Mouse (Mus musculus) heart, adult 2 months (tissue): ENCODE measurements around the gene Tsen2. TPM values are rescaled to one million over a fixed set of nuclear protein-coding genes. Genes with fewer than 3 reads are reported as not detected.

Source experiments
- DNase-seq, 2 experiments: peaks; one replicate each; pipeline ENCODE4 v3.0.0; 2021
- H3K27ac ChIP-seq: fragments of 200-600 bp; 2 replicates; pipeline ENCODE4 v1.8.1; 2022
- H3K27me3 ChIP-seq: fragments of 200-500 bp; 2 replicates; pipeline ENCODE4 v1.6.1; 2012; ENCODE audit warnings: mild to moderate bottlenecking, low read length, inconsistent platforms, mixed read lengths; ENCODE audit not compliant: control insufficient read depth, insufficient read depth
- H3K36me3 ChIP-seq: fragments of 200-500 bp; 2 replicates; pipeline ENCODE4 v1.6.1; 2012; ENCODE audit warnings: low read length, inconsistent platforms; ENCODE audit not compliant: control insufficient read depth, insufficient read depth
- H3K4me1 ChIP-seq: fragments of 200-500 bp; 2 replicates; pipeline ENCODE4 v1.6.1; 2011; ENCODE audit warnings: low read length; ENCODE audit not compliant: control insufficient read depth, insufficient read depth
- H3K4me3 ChIP-seq: fragments of 200-600 bp; 2 replicates; pipeline ENCODE4 v1.8.1; 2022
- H3K79me2 ChIP-seq: fragments of 200-500 bp; replicated peaks from 2 replicates; pipeline ENCODE4 v1.6.1; 2012; ENCODE audit warnings: mild to moderate bottlenecking, inconsistent platforms, low read length, moderate library complexity, mixed read lengths; ENCODE audit not compliant: control insufficient read depth, insufficient read depth
- H3K9ac ChIP-seq: fragments of 200-500 bp; 2 replicates; pipeline ENCODE4 v1.6.1; 2012; ENCODE audit warnings: low read depth, mild to moderate bottlenecking, control low read depth, inconsistent platforms, low read length, mixed read lengths
- CTCF ChIP-seq: fragments of 200-600 bp; IDR thresholded peaks from 2 replicates; pipeline ENCODE4 v1.8.1; 2022; ENCODE audit warnings: antibody characterized with exemption, mild to moderate bottlenecking, moderate library complexity
- EP300 ChIP-seq: fragments of 200-500 bp; IDR thresholded peaks from 2 replicates; pipeline ENCODE4 v1.6.1; 2011; ENCODE audit warnings: low read depth, low read length, control low read depth; ENCODE audit not compliant: insufficient read depth
- POLR2A ChIP-seq: fragments of 200-500 bp; IDR thresholded peaks from 2 replicates; pipeline ENCODE4 v1.6.1; 2011; ENCODE audit warnings: mild to moderate bottlenecking, low read depth, low read length, control low read depth; ENCODE audit not compliant: insufficient read depth
- WGBS: fragments of 180-500 bp; shearing (Covaris S2); methylation state at CpG from one replicate; pipeline ENCODE4 v1.1.7; 2018; 5-methylcytosine and 5-hydroxymethylcytosine counted together
- intact Hi-C: fragments of 180-260 bp; cut with DNase I; formaldehyde crosslinking; loops from one replicate; pipeline ENCODE4 v1.15.1; 2025
- polyA plus RNA-seq: library from polyadenylated mRNA; depleted of rRNA; stranded (reverse); fragments of >200 nt; gene quantifications from 2 replicates; pipeline ENCODE4 v1.2.3, GENCODE M21; 2012
- total RNA-seq, 2 experiments: library from RNA; stranded (reverse); gene quantifications; 2 replicates each; pipeline ENCODE4 v1.2.3; 2021

Tsen2 gene
- total and polyA plus RNA-seq, 3 experiments = 3.9 to 7.2 (median 6.1) TPM

DNA sequence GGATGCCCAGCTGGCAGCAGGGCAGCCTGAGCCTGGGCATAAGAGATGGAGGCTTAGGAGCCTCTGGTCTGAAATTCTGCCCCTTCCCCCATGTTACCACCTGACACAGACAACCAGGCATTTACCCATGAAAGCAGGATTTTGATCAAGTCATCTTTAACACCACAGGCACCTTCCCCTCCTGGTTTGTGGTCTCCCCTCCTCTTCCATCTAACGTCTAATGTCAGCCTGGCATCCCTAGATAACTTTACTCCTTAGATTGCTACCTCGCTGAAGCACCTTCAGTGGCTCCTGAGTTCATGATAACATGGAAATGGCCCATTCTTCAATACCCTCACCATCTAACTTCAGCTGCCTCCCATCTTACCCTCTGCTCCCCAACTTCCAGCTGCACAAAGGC lies 26.1 kb upstream of the Tsen2 start:
- H3K4me1 ChIP-seq = peaks cover 8% of the 10 kb centered on the region
- no peak overlapping the region for H3K4me3 ChIP-seq
- WGBS = 89% methylated on average over 2 of the region's 2 CpGs
- TF ChIP-seq EP300 = no peak
- TF ChIP-seq CTCF = no peak
- TF ChIP-seq POLR2A = no peak
- H3K36me3 ChIP-seq = no peaks in the 10 kb centered on the region
- H3K79me2 ChIP-seq = no peaks in the 10 kb centered on the region
- intact Hi-C loops = no loop called here
- H3K27me3 ChIP-seq = no peaks in the 10 kb centered on the region
- H3K27ac ChIP-seq = no peak overlapping the region
- DNase-seq = no peak
- no peak overlapping the region for H3K9ac ChIP-seq

DNA sequence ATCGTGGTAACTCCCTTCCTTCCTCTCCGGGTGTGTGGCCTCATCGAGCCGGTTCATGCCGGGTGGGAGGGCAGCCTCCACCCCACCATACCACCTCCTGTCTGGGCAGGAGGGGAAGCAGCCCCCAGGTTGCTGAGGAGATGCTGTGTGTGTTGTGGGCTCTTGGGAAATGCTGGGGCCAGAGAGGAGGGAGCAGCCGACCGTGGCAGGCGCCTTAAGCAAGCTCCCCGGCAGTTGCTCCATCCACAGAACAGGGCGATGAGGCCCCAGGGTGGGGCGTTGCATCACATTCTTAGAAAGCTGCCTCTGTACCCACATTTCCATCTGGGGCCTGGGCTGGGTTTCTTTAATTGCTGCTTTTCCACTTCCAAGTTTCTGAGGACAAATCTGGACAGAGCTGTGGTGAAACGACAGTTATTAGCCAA lies 25.2 kb upstream of the Tsen2 start:
- intact Hi-C loops = no loop called here
- no peak overlapping the region for H3K27ac ChIP-seq
- no peak for TF ChIP-seq CTCF
- TF ChIP-seq POLR2A = no peak
- TF ChIP-seq EP300 = no peak

DNA sequence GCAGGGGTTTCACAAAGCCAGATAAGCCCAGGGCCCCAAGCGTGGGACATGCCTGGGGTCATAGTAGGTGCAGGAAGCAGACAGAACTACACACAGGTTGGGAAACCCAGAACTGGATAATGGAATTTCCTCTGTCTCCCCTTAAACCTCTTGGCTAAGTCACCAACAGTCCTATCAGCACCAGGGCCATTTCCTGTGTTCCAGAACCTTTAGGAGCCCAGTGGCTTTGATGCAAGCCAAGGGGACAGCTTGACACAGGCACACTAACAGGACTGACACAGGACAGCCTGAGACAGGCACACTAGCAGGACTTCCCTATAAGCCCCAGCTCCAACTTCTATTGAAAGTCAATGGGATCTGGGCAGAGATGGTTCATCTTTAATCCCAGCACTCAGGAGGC lies 22.5 kb upstream of the Tsen2 start:
- TF ChIP-seq CTCF (no peak), EP300 (no peak), POLR2A (no peak)
- Histone ChIP-seq H3K4me3 (no peak overlapping the region), H3K4me1 (peaks cover 14% of the 10 kb centered on the region), H3K9ac (no peak overlapping the region), H3K79me2 (no peaks in the 10 kb centered on the region), H3K27me3 (no peaks in the 10 kb centered on the region), H3K36me3 (no peaks in the 10 kb centered on the region), H3K27ac (peak overlapping the region; percentile 65)
- 46% methylated on average over 1 of the region's 1 CpGs for whole genome bisulfite sequencing
- intact Hi-C loops = loop anchor here (5.0 kb wide), 2 partner anchors 90 to 255 kb away; no protein-coding TSS in a partner anchor
- no peak for DNase-seq

More for the DNA sequence above, 25.2 kb upstream of the Tsen2 start:
- Histone ChIP-seq H3K4me3 (no peak overlapping the region), H3K79me2 (no peaks in the 10 kb centered on the region), H3K27me3 (no peaks in the 10 kb centered on the region), H3K9ac (no peak overlapping the region), H3K4me1 (peaks cover 14% of the 10 kb centered on the region), H3K36me3 (no peaks in the 10 kb centered on the region)
- WGBS = 43% methylated on average over 12 of the region's 12 CpGs
- peak in 1 of 2 experiments; percentile 48 for DNase-seq

DNA sequence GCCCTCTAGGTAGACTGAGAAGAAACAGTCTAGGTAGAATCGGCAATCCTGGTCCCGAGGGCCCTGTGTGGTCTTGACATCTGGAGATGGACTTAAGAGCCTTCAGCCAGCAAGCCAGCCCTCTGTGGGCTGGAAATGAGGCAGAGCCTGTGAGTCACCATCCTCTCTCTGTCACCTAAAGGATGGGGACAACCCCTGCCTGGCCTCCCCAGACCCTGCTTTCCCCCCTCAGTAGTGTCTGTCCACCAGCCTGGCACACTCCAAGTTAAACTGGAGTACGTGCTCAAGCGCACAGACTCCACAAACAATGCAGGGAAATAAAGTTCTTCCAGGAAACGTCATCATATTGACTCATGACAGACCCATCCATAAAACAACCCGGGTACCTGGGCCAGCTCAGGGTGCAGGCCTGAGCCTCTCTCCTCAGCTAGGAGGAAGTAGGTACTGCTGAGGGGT lies 21.7 kb upstream of the Tsen2 start:
- TF ChIP-seq CTCF (no peak), EP300 (no peak), POLR2A (no peak)
- WGBS = 49% methylated on average over 6 of the region's 6 CpGs
- intact Hi-C loops = loop anchor here (5.0 kb wide), 2 partner anchors 90 to 255 kb away; no protein-coding TSS in a partner anchor
- Histone ChIP-seq H3K79me2 (no peaks in the 10 kb centered on the region), H3K27me3 (no peaks in the 10 kb centered on the region), H3K4me1 (peaks cover 14% of the 10 kb centered on the region), H3K36me3 (no peaks in the 10 kb centered on the region), H3K9ac (no peak overlapping the region), H3K27ac (peak overlapping the region; percentile 65), H3K4me3 (no peak overlapping the region)
- DNase-seq = peak; percentile 56 to 65

DNA sequence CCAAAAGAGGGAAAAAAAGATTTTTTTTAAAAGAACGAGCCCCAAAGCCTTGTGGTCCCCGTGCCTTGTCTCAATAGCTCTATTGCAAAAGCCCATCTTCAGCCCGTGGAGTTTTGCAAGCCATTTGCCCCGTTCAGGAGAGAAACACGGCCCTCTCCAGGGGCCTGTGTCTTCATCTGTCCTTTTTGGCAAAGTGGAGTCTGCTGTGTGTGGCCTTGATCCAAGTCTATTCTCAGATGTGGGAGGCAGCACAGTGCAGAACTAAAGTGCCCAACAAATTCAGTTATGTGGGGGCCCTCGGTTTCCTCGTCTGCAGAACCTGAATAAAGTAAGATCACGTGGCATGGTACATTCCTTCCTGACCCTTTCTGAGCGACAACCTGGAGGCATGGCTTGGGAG lies 21.3 kb upstream of the Tsen2 start:
- Histone ChIP-seq H3K79me2 (no peaks in the 10 kb centered on the region), H3K36me3 (no peaks in the 10 kb centered on the region), H3K27ac (peak overlapping the region; percentile 65), H3K9ac (no peak overlapping the region), H3K4me3 (no peak overlapping the region), H3K4me1 (peaks cover 14% of the 10 kb centered on the region), H3K27me3 (no peaks in the 10 kb centered on the region)
- TF ChIP-seq EP300 (no peak), POLR2A (no peak), CTCF (no peak)
- intact Hi-C loops = loop anchor here (5.0 kb wide), 2 partner anchors 91 to 256 kb away; no protein-coding TSS in a partner anchor
- peak; percentile 59 to 61 for DNase-seq
- 19% methylated on average over 9 of the region's 9 CpGs for WGBS

DNA sequence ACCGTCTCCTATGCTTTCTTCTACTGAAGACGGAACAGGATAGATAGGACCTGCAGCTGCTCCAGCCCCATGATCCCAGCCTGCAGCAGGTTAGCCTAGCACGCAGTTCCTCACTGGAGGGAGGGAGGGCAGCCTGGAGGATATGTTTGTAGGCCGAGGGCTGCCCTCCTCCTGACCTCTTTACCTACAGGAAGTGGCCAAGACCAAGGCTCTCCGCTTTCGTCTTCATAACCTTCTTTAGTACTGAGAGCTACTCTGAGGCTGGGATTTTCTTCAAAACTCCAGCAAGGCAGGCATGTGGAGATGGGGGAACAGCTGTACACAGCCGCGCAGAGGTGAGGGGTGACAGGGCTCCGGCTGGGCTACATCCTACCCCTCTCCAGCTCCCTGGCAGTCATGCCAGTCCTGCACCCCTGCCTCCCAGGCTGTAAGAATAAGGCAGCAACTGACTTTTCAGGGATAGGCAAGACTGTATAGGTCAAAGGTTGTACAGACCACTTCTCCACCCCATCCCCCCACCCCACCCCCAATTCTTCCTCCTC lies 19.9 kb upstream of the Tsen2 start:
- H3K36me3 ChIP-seq = no peaks in the 10 kb centered on the region
- TF ChIP-seq CTCF (no peak), POLR2A (no peak), EP300 (no peak)
- H3K79me2 ChIP-seq = no peaks in the 10 kb centered on the region
- no peaks in the 10 kb centered on the region for H3K27me3 ChIP-seq
- 78% methylated on average over 9 of the region's 9 CpGs for WGBS
- peaks cover 14% of the 10 kb centered on the region for H3K4me1 ChIP-seq
- H3K4me3 ChIP-seq = no peak overlapping the region
- H3K27ac ChIP-seq = no peak overlapping the region
- no peak overlapping the region for H3K9ac ChIP-seq
- no peak for DNase-seq
- intact Hi-C loops = loop anchor here (5.0 kb wide), 2 partner anchors 92 to 257 kb away; no protein-coding TSS in a partner anchor
